Mouse (Mus musculus): ENCODE results near the gene Gm44805. TPM values are rescaled to one million over a fixed set of nuclear protein-coding genes. Genes with fewer than 3 reads are reported as not detected.
A peak's percentile ranks its signal among the peaks of the same experiment; 100 is the strongest.

Gm44805 gene
- total and polyA plus RNA-seq, 2 experiments from 2014 or later, result not detected

DNA sequence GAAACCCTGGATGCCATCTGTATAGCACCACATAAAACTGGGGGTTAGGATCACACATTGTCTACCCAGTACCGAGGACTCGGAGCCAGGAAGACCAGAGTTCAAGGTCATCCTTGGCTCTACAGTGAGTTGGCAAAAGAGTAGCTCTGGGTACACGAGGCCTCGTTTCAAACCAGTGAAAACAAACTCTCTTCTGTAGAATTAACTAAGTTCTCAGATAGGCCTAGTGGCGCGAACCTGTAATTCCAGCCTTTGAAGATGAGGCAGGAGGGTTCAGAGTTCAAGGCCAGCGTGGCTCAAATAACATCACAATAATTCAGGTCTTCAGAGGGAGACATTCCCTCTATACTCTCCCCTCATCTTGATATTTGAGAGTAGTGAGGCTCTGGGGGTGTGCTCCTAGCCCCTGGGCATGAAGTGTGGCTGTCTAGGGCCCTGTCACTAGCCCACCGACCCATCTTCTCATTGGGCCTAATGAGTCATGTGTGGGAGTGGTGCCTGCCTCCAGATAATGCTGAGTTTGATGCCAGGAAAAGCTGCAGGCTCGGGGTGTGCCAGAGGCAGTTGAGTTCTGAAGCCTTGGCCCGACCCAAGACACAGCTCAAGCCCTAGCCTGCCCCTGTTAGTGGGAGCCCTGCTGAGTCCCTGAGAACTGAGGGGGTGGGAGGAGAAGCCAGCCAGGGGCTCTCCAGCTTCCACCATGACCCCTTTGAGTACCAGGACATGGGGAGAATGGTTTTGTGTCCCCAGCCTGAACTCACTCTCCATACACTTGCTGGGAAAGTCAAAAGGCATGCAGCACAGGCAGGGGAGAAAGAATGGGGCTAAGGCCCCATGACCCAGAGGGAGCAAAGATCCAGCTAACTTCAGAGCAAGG is 13.4 kb upstream of the Gm44805 start:
- peaks cover 36% of the 10 kb centered on the region for H3K4me1 ChIP-seq (ENCODE audit: control insufficient read depth, insufficient read depth)
- H3K27ac ChIP-seq (ENCODE audit: low read depth), result peak overlapping the region; percentile 63
- WGBS, result 64% methylated on average over 10 of the region's 10 CpGs
- ATAC-seq (ENCODE audit: insufficient read depth, low read depth) (no peak), DNase-seq (ENCODE audit: low spot score) (no peak)
- no peaks in the 10 kb centered on the region for H3K27me3 ChIP-seq (ENCODE audit: control insufficient read depth, insufficient read depth, low read length)
- no peak overlapping the region for H3K4me3 ChIP-seq (ENCODE audit: low read depth, low read length)
- no peaks in the 10 kb centered on the region for H3K9me3 ChIP-seq (replicated peaks; ENCODE audit: control insufficient read depth, low read length)
- H3K36me3 ChIP-seq (replicated peaks; ENCODE audit: control insufficient read depth, insufficient read depth, low read length), result peaks cover 6% of the 10 kb centered on the region; the same call in 1 of the 2 replicates
- TF ChIP-seq EP300 (IDR thresholded peaks at IDR 0.05; ENCODE audit: low read depth) (no peak), CTCF (IDR thresholded peaks at IDR 0.05; ENCODE audit: low read depth) (no peak)
- no peak overlapping the region for H3K4me2 ChIP-seq (ENCODE audit: low read depth, low read length)
- no peak overlapping the region for H3K9ac ChIP-seq (replicated peaks; ENCODE audit: low read depth, low read length)

- peaks cover 24% of the 10 kb centered on the region for H3K4me1 ChIP-seq (ENCODE audit: control insufficient read depth, insufficient read depth)
- TF ChIP-seq EP300 (IDR thresholded peaks at IDR 0.05; ENCODE audit: low read depth) (no peak), CTCF (IDR thresholded peaks at IDR 0.05; ENCODE audit: low read depth) (no peak)
- H3K9me3 ChIP-seq (replicated peaks; ENCODE audit: control insufficient read depth, low read length), result no peaks in the 10 kb centered on the region
- DNase-seq (ENCODE audit: low spot score) (peak; percentile 51), ATAC-seq (ENCODE audit: insufficient read depth, low read depth) (peak; percentile 58)
- WGBS, result 24% methylated on average over 10 of the region's 10 CpGs
- H3K4me2 ChIP-seq (ENCODE audit: low read depth, low read length), result no peak overlapping the region
- no peaks in the 10 kb centered on the region for H3K27me3 ChIP-seq (ENCODE audit: control insufficient read depth, insufficient read depth, low read length)
- no peak overlapping the region for H3K4me3 ChIP-seq (ENCODE audit: low read depth, low read length)
- H3K9ac ChIP-seq (replicated peaks; ENCODE audit: low read depth, low read length), result no peak overlapping the region; the same call in 1 of the 2 replicates
- peaks cover 6% of the 10 kb centered on the region; the same call in 1 of the 2 replicates for H3K36me3 ChIP-seq (replicated peaks; ENCODE audit: control insufficient read depth, insufficient read depth, low read length)
- peak overlapping the region; percentile 63 for H3K27ac ChIP-seq (ENCODE audit: low read depth)
Measured at GRCm38 (mm10) chr7:19693421-19693820, 12.2 kb upstream of the Gm44805 start.

GRCm38 (mm10) chr7:19691873-19692865 is 10.9 kb upstream of the Gm44805 start, which contains the start of gene Apoc1:
Gene Apoc1, minus strand, starts transcription at chr7:19692660.
- H3K27me3 ChIP-seq (ENCODE audit: control insufficient read depth, insufficient read depth, low read length), result no peaks in the 10 kb centered on the region
- ATAC-seq (ENCODE audit: insufficient read depth, low read depth) (no peak), DNase-seq (ENCODE audit: low spot score) (no peak)
- peaks cover 18% of the 10 kb centered on the region for H3K4me1 ChIP-seq (ENCODE audit: control insufficient read depth, insufficient read depth)
- peaks cover 6% of the 10 kb centered on the region; the same call in 1 of the 2 replicates for H3K36me3 ChIP-seq (replicated peaks; ENCODE audit: control insufficient read depth, insufficient read depth, low read length)
- H3K9me3 ChIP-seq (replicated peaks; ENCODE audit: control insufficient read depth, low read length), result no peaks in the 10 kb centered on the region
- TF ChIP-seq CTCF (IDR thresholded peaks at IDR 0.05; ENCODE audit: low read depth) (no peak), EP300 (IDR thresholded peaks at IDR 0.05; ENCODE audit: low read depth) (no peak)
- no peak within 1 kb of the TSS for H3K4me3 ChIP-seq (ENCODE audit: low read depth, low read length)
- no peak within 1 kb of the TSS for H3K4me2 ChIP-seq (ENCODE audit: low read depth, low read length)
- 56% methylated on average over 28 of the region's 28 CpGs for WGBS
- H3K9ac ChIP-seq (replicated peaks; ENCODE audit: low read depth, low read length), result no peak within 1 kb of the TSS; the same call in 1 of the 2 replicates
- peak within 1 kb of the TSS; percentile 63 for H3K27ac ChIP-seq (ENCODE audit: low read depth)

- Histone ChIP-seq H3K36me3 (replicated peaks; ENCODE audit: control insufficient read depth, insufficient read depth, low read length) (peaks cover 2% of the 10 kb centered on the region; the same call in 1 of the 2 replicates), H3K9ac (replicated peaks; ENCODE audit: low read depth, low read length) (no peak overlapping the region), H3K4me2 (ENCODE audit: low read depth, low read length) (no peak overlapping the region), H3K27me3 (ENCODE audit: control insufficient read depth, insufficient read depth, low read length) (no peaks in the 10 kb centered on the region), H3K4me1 (ENCODE audit: control insufficient read depth, insufficient read depth) (peaks cover 18% of the 10 kb centered on the region), H3K4me3 (ENCODE audit: low read depth, low read length) (no peak overlapping the region), H3K27ac (ENCODE audit: low read depth) (no peak overlapping the region), H3K9me3 (replicated peaks; ENCODE audit: control insufficient read depth, low read length) (no peaks in the 10 kb centered on the region)
- no peak for DNase-seq (ENCODE audit: low spot score)
- 71% methylated on average over 6 of the region's 6 CpGs for WGBS
- no peak for TF ChIP-seq EP300 (IDR thresholded peaks at IDR 0.05; ENCODE audit: low read depth)
- no peak for TF ChIP-seq CTCF (IDR thresholded peaks at IDR 0.05; ENCODE audit: low read depth)
- no peak for ATAC-seq (ENCODE audit: insufficient read depth, low read depth)
Measured at GRCm38 (mm10) chr7:19691434-19691833, 10.2 kb upstream of the Gm44805 start.

GRCm38 (mm10) chr7:19690845-19691244 is 9.6 kb upstream of the Gm44805 start:
- Histone ChIP-seq H3K9me3 (replicated peaks; ENCODE audit: control insufficient read depth, low read length) (no peaks in the 10 kb centered on the region), H3K36me3 (replicated peaks; ENCODE audit: control insufficient read depth, insufficient read depth, low read length) (no peaks in the 10 kb centered on the region), H3K27me3 (ENCODE audit: control insufficient read depth, insufficient read depth, low read length) (no peaks in the 10 kb centered on the region), H3K4me2 (ENCODE audit: low read depth, low read length) (no peak overlapping the region), H3K27ac (ENCODE audit: low read depth) (no peak overlapping the region), H3K4me1 (ENCODE audit: control insufficient read depth, insufficient read depth) (peaks cover 18% of the 10 kb centered on the region), H3K9ac (replicated peaks; ENCODE audit: low read depth, low read length) (no peak overlapping the region), H3K4me3 (ENCODE audit: low read depth, low read length) (no peak overlapping the region)
- no peak for TF ChIP-seq CTCF (IDR thresholded peaks at IDR 0.05; ENCODE audit: low read depth)
- DNase-seq (ENCODE audit: low spot score) (no peak), ATAC-seq (ENCODE audit: insufficient read depth, low read depth) (no peak)
- WGBS, result 74% methylated on average over 4 of the region's 4 CpGs

All from heart, postnatal 0 days (tissue).